11 mouse cellular contexts compared by ENCODE assay signal in the genomic region with DNA sequence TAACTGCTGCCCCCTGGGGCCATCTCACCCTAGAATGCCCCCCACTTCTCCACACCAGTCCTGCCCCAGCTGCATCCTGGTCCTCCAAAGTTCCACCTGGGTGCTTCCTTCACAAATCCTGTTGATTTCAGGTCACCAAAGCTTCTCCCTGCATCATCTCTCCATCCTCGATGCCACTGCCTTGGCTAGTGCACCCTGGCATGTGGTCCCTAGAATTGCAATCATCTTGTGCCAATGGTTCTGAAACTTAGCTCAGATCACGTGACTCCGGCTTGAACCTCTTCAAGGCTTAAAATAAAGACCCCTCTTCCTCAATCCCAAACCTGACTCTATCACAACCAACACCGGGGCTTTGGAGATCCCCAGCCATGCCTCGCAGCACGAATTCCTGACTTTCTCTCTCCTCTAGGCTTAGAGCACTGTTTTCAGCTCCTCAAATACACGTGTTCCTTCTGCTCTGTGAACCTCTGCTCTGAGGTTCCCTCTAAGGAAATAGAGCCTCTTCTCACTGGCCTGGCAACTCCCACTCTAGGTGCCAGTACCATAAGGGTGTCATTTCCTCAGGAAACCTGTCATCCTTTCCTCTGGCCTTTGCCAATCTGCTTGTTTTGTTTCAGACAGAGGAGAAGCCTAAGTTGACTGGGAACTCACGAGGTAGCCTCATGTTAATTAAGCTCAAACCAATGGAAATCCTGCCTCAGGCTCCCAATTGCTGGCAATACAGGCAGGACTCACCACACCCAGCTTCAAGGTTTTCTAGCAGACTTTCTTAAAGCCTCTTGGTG. TPM values are rescaled to one million over a fixed set of nuclear protein-coding genes. Genes with fewer than 3 reads are reported as not detected.
DNase-seq lines count a peak whose midpoint lies in the region; ATAC-seq lines count a peak whose summit lies in the region.
"Had no signal": no experiment of that assay in that cellular context is flagged by ENCODE, and none has a peak within 500 bp of the region (broad histone marks: within the 10 kb centered on the region; RNA-seq: fewer than 3 reads in every experiment).

No protein-coding gene starts in this region.

- H3K9me3 ChIP-seq in hindbrain, embryonic 13.5 days, result no peaks in the 10 kb centered on the region

- 43% methylated on average over 8 of the region's 8 CpGs for WGBS in hindbrain, embryonic 13.5 days

- ATAC-seq in hindbrain, embryonic 13.5 days (ENCODE audit: low FRiP score), result no peak

- H3K36me3 ChIP-seq in hindbrain, embryonic 13.5 days, result no peaks in the 10 kb centered on the region

- H3K27ac ChIP-seq in hindbrain, embryonic 13.5 days, result peak overlapping the region; percentile 55; the same call in 1 of the 2 replicates

- peak overlapping the region; percentile 71 for H3K4me2 ChIP-seq in hindbrain, embryonic 13.5 days
- H3K4me2 ChIP-seq: lung, embryonic 14.5 days had no signal

- H3K4me1 ChIP-seq in hindbrain, embryonic 13.5 days (replicated peaks), result peaks cover 77% of the 10 kb centered on the region

- 0 out of 2 replicates have a peak, but pooled peaks cover 6% of the 10 kb centered on the region for H3K27me3 ChIP-seq in hindbrain, embryonic 13.5 days

- H3K4me3 ChIP-seq in hindbrain, embryonic 13.5 days, result peak overlapping the region; percentile 68

- H3K9ac ChIP-seq in hindbrain, embryonic 13.5 days, result peak overlapping the region; percentile 91
- H3K9ac ChIP-seq: lung, embryonic 14.5 days had no signal

- peak; percentile 69 for DNase-seq in cerebellum, adult 11-12 months
- DNase-seq in cerebellum, postnatal 4 days (ENCODE audit: low spot score in 2 of 2), result no peak
- DNase-seq in cerebellum, postnatal 36 days, result peak; percentile 38 to 60
- peak; percentile 59 to 65 for DNase-seq in natural killer cell, adult 2 months (ENCODE audit: low spot score in 2 of 2)
- DNase-seq in MN1 (ENCODE audit: low spot score), result no peak
- no peak for DNase-seq in layer of hippocampus, postnatal 10 days (ENCODE audit: low spot score in 2 of 2)
- DNase-seq in testis, postnatal 14 days (ENCODE audit: low spot score), result no peak
- DNase-seq: kidney, postnatal 25 days; left cerebral cortex, postnatal 4 days; lung, embryonic 14.5 days had no signal

RNA-seq across cellular contexts. Expression of a gene that starts 6.0 kb away (rescaled TPM):
- polyA plus RNA-seq in hindbrain, embryonic 13.5 days (2015; fragmentation: Nextera tagmentation; extraction: Ambion mirVana), result 39.6 and 43.2 TPM in 2 replicates
- total RNA-seq in layer of hippocampus, postnatal 10 days (2021), result 10 to 100 TPM; 49.7 to 49.9 TPM

RNA-seq across cellular contexts. Expression of a gene that starts 55.9 kb away (rescaled TPM):
- polyA plus RNA-seq in hindbrain, embryonic 13.5 days (2015; fragmentation: Nextera tagmentation; extraction: Ambion mirVana), result 30.4 and 31.3 TPM in 2 replicates
- total RNA-seq in layer of hippocampus, postnatal 10 days (2021), result 10 to 100 TPM; 31.0 to 34.2 TPM

Comparison
In these comparisons a context has a peak if more than half of its experiments do, and no peak if none do; other contexts are left out.
1. DNase-seq: peak in cerebellum, adult 11-12 months (single experiment), cerebellum, postnatal 36 days (2 of 2) and natural killer cell, adult 2 months (2 of 2); none in cerebellum, postnatal 4 days (0 of 2), MN1 (single experiment), layer of hippocampus, postnatal 10 days (0 of 2) and testis, postnatal 14 days (single experiment).